Mouse (Mus musculus) midbrain, embryonic 14.5 days (tissue): ENCODE measurements around the gene Cfap157. TPM values are rescaled to one million over a fixed set of nuclear protein-coding genes. Genes with fewer than 3 reads are reported as not detected.
A peak's percentile ranks its signal among the peaks of the same experiment; 100 is the strongest.

Source experiments
- ATAC-seq: fragments of 200-750 bp; cut with Nextera tagmentation; 2 replicates; pipeline ENCODE4 v1.8.0; 2017; ENCODE audit warnings: moderate number of reproducible peaks, moderate library complexity; ENCODE audit not compliant: low FRiP score, low TSS enrichment
- DNase-seq: peaks from one replicate; pipeline ENCODE4 v3.0.0-alpha.2; 2015
- H3K27ac ChIP-seq: fragments of 300-500 bp; sonication (generic); replicated peaks from 2 replicates; pipeline ENCODE4 v1.5.1; 2014; ENCODE audit warnings: mild to moderate bottlenecking, low read depth, low read length, moderate library complexity
- H3K27me3 ChIP-seq: fragments of 300-500 bp; sonication (generic); 2 replicates; pipeline ENCODE4 v1.6.1; 2014; ENCODE audit warnings: low read length, control low read depth, mixed read lengths; ENCODE audit not compliant: control insufficient read depth, insufficient read depth
- H3K36me3 ChIP-seq: fragments of 300-500 bp; sonication (generic); 2 replicates; pipeline ENCODE4 v1.6.1; 2014; ENCODE audit warnings: low read length, control low read depth; ENCODE audit not compliant: control insufficient read depth, insufficient read depth
- H3K4me1 ChIP-seq: fragments of 300-500 bp; sonication (generic); 2 replicates; pipeline ENCODE4 v1.6.1; 2014; ENCODE audit warnings: mild to moderate bottlenecking, antibody characterized with exemption, low read length, control low read depth; ENCODE audit not compliant: control insufficient read depth, insufficient read depth
- H3K4me2 ChIP-seq: fragments of 300-500 bp; sonication (generic); 2 replicates; pipeline ENCODE4 v1.6.1; 2014; ENCODE audit warnings: mild to moderate bottlenecking, low read length, moderate library complexity
- H3K4me3 ChIP-seq: fragments of 300-500 bp; sonication (generic); replicated peaks from 2 replicates; pipeline ENCODE4 v1.5.1; 2014; ENCODE audit warnings: low read depth, low read length
- H3K9ac ChIP-seq: fragments of 300-500 bp; sonication (generic); replicated peaks from 2 replicates; pipeline ENCODE4 v1.6.1; 2014; ENCODE audit warnings: mild to moderate bottlenecking, low read length, moderate library complexity
- H3K9me3 ChIP-seq: fragments of 300-500 bp; sonication (generic); 2 replicates; pipeline ENCODE4 v1.6.1; 2016; ENCODE audit warnings: low read length, control low read depth, mixed read lengths; ENCODE audit not compliant: control insufficient read depth
- WGBS: fragments of 180-500 bp; shearing (Covaris S2); extraction: QIAGEN DNeasy Blood & Tissue Kit; methylation state at CpG from one replicate; pipeline ENCODE4 v1.1.7; 2014; 5-methylcytosine and 5-hydroxymethylcytosine counted together
- polyA plus RNA-seq: library from polyadenylated mRNA; unstranded; fragments of >200 nt; fragmentation: Nextera tagmentation; extraction: Ambion mirVana; gene quantifications from 2 replicates; pipeline ENCODE4 v1.2.1, GENCODE M21; 2014

Cfap157 gene
- polyA plus RNA-seq, 1 experiment from 2014 or later = 0.38 TPM

GRCm38 (mm10) chr2:32821041-32821802 is 37.0 kb upstream of the Cfap157 start:
- peak; percentile 69 for DNase-seq
- H3K4me3 ChIP-seq = no peak overlapping the region
- WGBS = 73% methylated on average over 11 of the region's 11 CpGs
- no peaks in the 10 kb centered on the region for H3K27me3 ChIP-seq
- ATAC-seq = no peak
- H3K9me3 ChIP-seq = no peaks in the 10 kb centered on the region
- H3K9ac ChIP-seq = no peak overlapping the region
- H3K4me2 ChIP-seq = no peak overlapping the region
- no peak overlapping the region for H3K27ac ChIP-seq
- peaks cover 54% of the 10 kb centered on the region for H3K36me3 ChIP-seq
- H3K4me1 ChIP-seq = no peaks in the 10 kb centered on the region

GRCm38 (mm10) chr2:32818208-32818607 is 34.0 kb upstream of the Cfap157 start:
- Histone ChIP-seq H3K4me1 (no peaks in the 10 kb centered on the region), H3K4me3 (no peak overlapping the region), H3K9ac (no peak overlapping the region), H3K4me2 (no peak overlapping the region), H3K36me3 (peaks cover 82% of the 10 kb centered on the region), H3K27me3 (no peaks in the 10 kb centered on the region), H3K27ac (no peak overlapping the region), H3K9me3 (no peaks in the 10 kb centered on the region)
- DNase-seq = no peak
- no peak for ATAC-seq
- 94% methylated on average over 5 of the region's 5 CpGs for whole genome bisulfite sequencing

GRCm38 (mm10) chr2:32817589-32817988 is 33.4 kb upstream of the Cfap157 start:
- no peak for DNase-seq
- Histone ChIP-seq H3K9me3 (no peaks in the 10 kb centered on the region), H3K27me3 (no peaks in the 10 kb centered on the region), H3K4me1 (no peaks in the 10 kb centered on the region), H3K36me3 (peaks cover 86% of the 10 kb centered on the region), H3K27ac (no peak overlapping the region), H3K4me3 (no peak overlapping the region), H3K4me2 (no peak overlapping the region), H3K9ac (no peak overlapping the region)
- no peak for ATAC-seq
- 72% methylated on average over 7 of the region's 7 CpGs for WGBS

- 75% methylated on average over 17 of the region's 17 CpGs for WGBS
- Histone ChIP-seq H3K4me2 (no peak overlapping the region), H3K27me3 (no peaks in the 10 kb centered on the region), H3K27ac (no peak overlapping the region; the same call in 1 of the 2 replicates), H3K4me3 (no peak overlapping the region), H3K9me3 (no peaks in the 10 kb centered on the region), H3K36me3 (peaks cover 85% of the 10 kb centered on the region), H3K4me1 (no peaks in the 10 kb centered on the region), H3K9ac (no peak overlapping the region)
- peak; percentile 8 for DNase-seq
- no peak for ATAC-seq
Observed at GRCm38 (mm10) chr2:32816946-32817581, 32.8 kb upstream of the Cfap157 start.

GRCm38 (mm10) chr2:32816497-32816896 is 32.3 kb upstream of the Cfap157 start:
- no peaks in the 10 kb centered on the region for H3K4me1 ChIP-seq
- H3K9ac ChIP-seq = no peak overlapping the region
- no peaks in the 10 kb centered on the region for H3K27me3 ChIP-seq
- 90% methylated on average over 2 of the region's 2 CpGs for WGBS
- H3K36me3 ChIP-seq = peaks cover 87% of the 10 kb centered on the region
- DNase-seq = no peak
- H3K4me2 ChIP-seq = no peak overlapping the region
- no peak for ATAC-seq
- H3K4me3 ChIP-seq = no peak overlapping the region
- no peak overlapping the region; the same call in 1 of the 2 replicates for H3K27ac ChIP-seq
- no peaks in the 10 kb centered on the region for H3K9me3 ChIP-seq

GRCm38 (mm10) chr2:32811959-32812358 is 27.7 kb upstream of the Cfap157 start:
- ATAC-seq (no peak), DNase-seq (no peak)
- H3K27me3 ChIP-seq = no peaks in the 10 kb centered on the region
- no peaks in the 10 kb centered on the region for H3K9me3 ChIP-seq
- peaks cover 84% of the 10 kb centered on the region for H3K36me3 ChIP-seq
- no peak overlapping the region for H3K9ac ChIP-seq
- WGBS = 86% methylated on average over 8 of the region's 8 CpGs
- H3K4me3 ChIP-seq = no peak overlapping the region
- H3K4me1 ChIP-seq = no peaks in the 10 kb centered on the region
- no peak overlapping the region for H3K4me2 ChIP-seq
- H3K27ac ChIP-seq = no peak overlapping the region

- no peaks in the 10 kb centered on the region for H3K4me1 ChIP-seq
- H3K4me2 ChIP-seq = no peak overlapping the region
- no peak overlapping the region for H3K4me3 ChIP-seq
- no peak overlapping the region for H3K27ac ChIP-seq
- H3K36me3 ChIP-seq = peaks cover 91% of the 10 kb centered on the region
- 97% methylated on average over 14 of the region's 14 CpGs for WGBS
- ATAC-seq = no peak
- H3K9ac ChIP-seq = no peak overlapping the region
- DNase-seq = no peak
- H3K9me3 ChIP-seq = no peaks in the 10 kb centered on the region
- H3K27me3 ChIP-seq = no peaks in the 10 kb centered on the region
Observed at GRCm38 (mm10) chr2:32808816-32809566, 24.8 kb upstream of the Cfap157 start.

- Histone ChIP-seq H3K9me3 (no peaks in the 10 kb centered on the region), H3K36me3 (peaks cover 95% of the 10 kb centered on the region), H3K4me1 (no peaks in the 10 kb centered on the region), H3K27me3 (no peaks in the 10 kb centered on the region), H3K27ac (no peak overlapping the region), H3K4me2 (no peak overlapping the region), H3K4me3 (no peak overlapping the region), H3K9ac (no peak overlapping the region)
- 80% methylated on average over 10 of the region's 10 CpGs for WGBS
- ATAC-seq (no peak), DNase-seq (no peak)
Observed at GRCm38 (mm10) chr2:32798251-32798962, 14.2 kb upstream of the Cfap157 start.
